Mouse (Mus musculus): ENCODE measurements at regions not wholly inside any gene's neighbourhood (a gene's known extent, or its start where the extent isn't known, plus 50 kb on each side); places are given as distances from the start of the nearest gene placed in this dataset.
"Not testable (repeated sequence)": the region's sequence is repeated elsewhere in the genome, so short reads cannot be mapped to it uniquely, and the experiment has no call there.

- DNase-seq = no peak
Measured at GRCm38 (mm10) chr1:73641456-73641855, 482.8 kb downstream of the Tns1 start.

GRCm38 (mm10) chr1:73640726-73641451 is 483.4 kb downstream of the Tns1 start:
- peak; percentile 12 to 23 for DNase-seq

GRCm38 (mm10) chr1:73635709-73636108 is 488.5 kb downstream of the Tns1 start:
- DNase-seq = no peak

- peak; percentile 16 to 40 for DNase-seq
Measured at GRCm38 (mm10) chr1:73634871-73635270, 489.4 kb downstream of the Tns1 start.

GRCm38 (mm10) chr1:73633071-73633470 is 491.2 kb downstream of the Tns1 start:
- no peak for DNase-seq

GRCm38 (mm10) chr1:73630363-73630762 is 493.9 kb downstream of the Tns1 start:
- DNase-seq = no peak

GRCm38 (mm10) chr1:73625365-73625764 is 498.9 kb downstream of the Tns1 start:
- DNase-seq = no peak

GRCm38 (mm10) chr1:73621121-73621520 is 503.1 kb downstream of the Tns1 start:
- not testable (repeated sequence) for DNase-seq

- peak; percentile 76 to 81 for DNase-seq
Measured at GRCm38 (mm10) chr1:73618551-73619170, 505.6 kb downstream of the Tns1 start.

GRCm38 (mm10) chr1:73593653-73594385 is 530.4 kb downstream of the Tns1 start:
- DNase-seq = no peak

- DNase-seq = no peak
Measured at GRCm38 (mm10) chr1:73591342-73592099, 532.7 kb downstream of the Tns1 start.

- no peak for DNase-seq
Measured at GRCm38 (mm10) chr1:73579680-73580079, 544.6 kb downstream of the Tns1 start.

GRCm38 (mm10) chr1:73577019-73577418 is 547.2 kb downstream of the Tns1 start:
- DNase-seq = no peak

GRCm38 (mm10) chr1:73575694-73576093 is 548.6 kb downstream of the Tns1 start:
- peak; percentile 26 to 28 for DNase-seq

GRCm38 (mm10) chr1:73570944-73571343 is 553.3 kb downstream of the Tns1 start:
- DNase-seq = no peak

GRCm38 (mm10) chr1:73566770-73567169 is 551.1 kb upstream of the Tnp1 start:
- DNase-seq = no peak

- DNase-seq = no peak
Measured at GRCm38 (mm10) chr1:73560594-73560993, 544.9 kb upstream of the Tnp1 start.

- DNase-seq = peak; percentile 56 to 66
Measured at GRCm38 (mm10) chr1:73547877-73548276, 532.2 kb upstream of the Tnp1 start.

- peak in 1 of 2 experiments; percentile 44 for DNase-seq
Measured at GRCm38 (mm10) chr1:73545401-73545800, 529.7 kb upstream of the Tnp1 start.

GRCm38 (mm10) chr1:73541371-73541770 is 525.7 kb upstream of the Tnp1 start:
- DNase-seq = no peak

GRCm38 (mm10) chr1:73538420-73538871 is 522.7 kb upstream of the Tnp1 start:
- DNase-seq = peak; percentile 56 to 60

- DNase-seq = peak; percentile 45 to 69
Measured at GRCm38 (mm10) chr1:73535726-73536265, 520.1 kb upstream of the Tnp1 start.

All from cerebellum, postnatal 14 days (tissue).